Mouse (Mus musculus): Measurements from ENCODE around the gene Abl1. TPM values are rescaled to one million over a fixed set of nuclear protein-coding genes. Genes with fewer than 3 reads are reported as not detected.

Abl1 gene
- total RNA-seq, 2 experiments from 2014 or later, result 25.5 to 28.4 TPM

GRCm38 (mm10) chr2:31844729-31845136 lies 156.6 kb downstream of the Abl1 start:
- intact Hi-C loops (cut with DNase I; ENCODE audit: low total_unique reads), result no loop called here
- DNase-seq, result no peak

GRCm38 (mm10) chr2:31845512-31845895 lies 157.3 kb downstream of the Abl1 start:
- intact Hi-C loops (cut with DNase I; ENCODE audit: low total_unique reads), result no loop called here
- no peak for DNase-seq

DNA sequence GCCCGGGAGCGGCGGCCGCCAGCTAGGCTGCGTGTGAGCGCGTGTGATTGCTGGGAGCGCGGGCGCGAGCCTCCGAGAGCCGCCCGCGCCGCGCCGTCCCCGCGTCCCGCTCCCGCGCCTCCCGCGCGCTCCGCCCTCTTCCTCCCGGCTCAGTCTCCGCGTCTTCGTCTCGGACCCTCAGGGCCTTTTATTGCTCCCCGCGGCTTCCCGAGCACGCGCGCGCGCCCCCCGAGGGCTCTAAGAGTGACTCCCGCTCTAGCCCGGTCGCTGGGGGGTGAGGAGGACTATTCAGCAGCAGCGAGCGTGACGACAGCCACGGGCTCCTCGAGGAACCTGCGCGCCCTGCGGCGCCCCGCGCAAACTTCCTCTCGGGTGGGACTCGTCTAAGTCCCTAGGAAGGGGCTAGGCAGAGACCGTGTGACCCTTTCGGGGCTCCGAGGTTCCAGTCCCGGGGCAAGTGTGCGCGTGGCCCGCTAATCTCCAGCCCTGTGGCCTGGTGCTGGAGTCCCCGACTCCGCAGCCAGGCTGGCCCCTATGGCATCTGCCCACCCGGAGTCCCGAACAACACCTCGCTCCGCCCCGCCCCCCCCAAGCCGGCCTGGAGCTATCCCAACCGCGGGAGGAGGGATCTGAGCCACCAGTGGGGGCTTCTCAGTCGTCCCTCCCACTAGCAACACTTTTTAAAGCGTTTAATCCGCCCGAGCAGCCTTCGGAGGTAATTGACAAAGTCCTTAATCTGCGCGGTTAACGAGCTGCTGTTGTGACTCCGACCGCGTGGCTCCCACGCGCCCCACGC lies 157.9 kb downstream of the Abl1 start, which contains the start of gene Fibcd1:
Gene Fibcd1, minus strand, starts transcription at position 110 of the 796 bp plus-strand sequence.
- DNase-seq, result no peak
- intact Hi-C loops (cut with DNase I; ENCODE audit: low total_unique reads), result no loop called here

- DNase-seq, result no peak
- intact Hi-C loops (cut with DNase I; ENCODE audit: low total_unique reads), result no loop called here
Observed at GRCm38 (mm10) chr2:31846692-31847660, 158.8 kb downstream of the Abl1 start.

GRCm38 (mm10) chr2:31847908-31848307 lies 159.7 kb downstream of the Abl1 start:
- DNase-seq, result no peak
- intact Hi-C loops (cut with DNase I; ENCODE audit: low total_unique reads), result no loop called here

GRCm38 (mm10) chr2:31850141-31850540 lies 162.0 kb downstream of the Abl1 start:
- intact Hi-C loops (cut with DNase I; ENCODE audit: low total_unique reads), result no loop called here
- DNase-seq, result no peak

Other genes starting within 250 kb of the Abl1 start
- 1 to 10 TPM; 1.2 to 2.0 TPM for gene Ass1, start 218.2 kb upstream of the Abl1 start, total RNA-seq (2021)
- gene Fubp3, start 115.7 kb upstream of the Abl1 start, total RNA-seq (2021), result 10 to 100 TPM; 14.7 to 15.1 TPM
- gene Prdm12, start 48.3 kb upstream of the Abl1 start, total RNA-seq (2021), result not detected
- gene Exosc2, start 17.7 kb upstream of the Abl1 start, total RNA-seq (2021), result 1 to 10 TPM; 7.8 to 8.5 TPM
- gene Qrfp, start 122.2 kb downstream of the Abl1 start, total RNA-seq (2021), result not detected
- gene Fibcd1, start 157.6 kb downstream of the Abl1 start, total RNA-seq (2021), result not detected
- gene Lamc3, start 198.9 kb downstream of the Abl1 start, total RNA-seq (2021), result under 1 TPM; 0.60 to 0.66 TPM

Measured in gastrocnemius, postnatal 14 days (tissue).